Mouse (Mus musculus) heart, embryonic 13.5 days (tissue): Measurements from ENCODE around the gene Ptpra. TPM values are rescaled to one million over a fixed set of nuclear protein-coding genes. Genes with fewer than 3 reads are reported as not detected.

Experiments used
- ATAC-seq: fragments of 200-750 bp; cut with Nextera tagmentation; 2 replicates; pipeline ENCODE4 v1.8.0; 2017; ENCODE audit warnings: moderate TSS enrichment; ENCODE audit not compliant: insufficient number of reproducible peaks, low FRiP score, low TSS enrichment; ENCODE audit errors: extremely low read depth
- H3K27ac ChIP-seq: fragments of 300-500 bp; sonication (generic); replicated peaks from 2 replicates; pipeline ENCODE4 v1.5.1; 2015; ENCODE audit warnings: moderate library complexity, mild to moderate bottlenecking, inconsistent platforms
- H3K27me3 ChIP-seq: fragments of 300-500 bp; sonication (generic); replicated peaks from 2 replicates; pipeline ENCODE4 v1.6.1; 2015; ENCODE audit warnings: mild to moderate bottlenecking, inconsistent platforms
- H3K36me3 ChIP-seq: fragments of 300-500 bp; sonication (generic); 2 replicates; pipeline ENCODE4 v1.6.1; 2015; ENCODE audit warnings: mild to moderate bottlenecking, inconsistent platforms
- H3K4me1 ChIP-seq: fragments of 300-500 bp; sonication (generic); 2 replicates; pipeline ENCODE4 v1.6.1; 2015; ENCODE audit warnings: inconsistent platforms
- H3K4me2 ChIP-seq: fragments of 300-500 bp; sonication (generic); 2 replicates; pipeline ENCODE4 v1.6.1; 2015; ENCODE audit warnings: inconsistent platforms, mild to moderate bottlenecking, moderate library complexity
- H3K4me3 ChIP-seq: fragments of 300-500 bp; sonication (generic); 2 replicates; pipeline ENCODE4 v1.5.1; 2015; ENCODE audit warnings: moderate library complexity, mild to moderate bottlenecking, inconsistent platforms
- H3K9ac ChIP-seq: fragments of 300-500 bp; sonication (generic); 2 replicates; pipeline ENCODE4 v1.6.1; 2015; ENCODE audit warnings: inconsistent platforms, mild to moderate bottlenecking, moderate library complexity
- H3K9me3 ChIP-seq: fragments of 300-500 bp; sonication (generic); 2 replicates; pipeline ENCODE4 v1.6.1; 2016; ENCODE audit warnings: inconsistent platforms
- WGBS: fragments of 180-500 bp; shearing (Covaris S2); methylation state at CpG from one replicate; pipeline ENCODE4 v1.1.7; 2015; ENCODE audit warnings: mixed read lengths; 5-methylcytosine and 5-hydroxymethylcytosine counted together
- microRNA-seq: library from miRNA; unstranded; fragments of <30 nt; microRNA quantifications from one replicate; pipeline ENCODE4, GENCODE M21; 2016
- polyA plus RNA-seq: library from polyadenylated mRNA; unstranded; fragments of >200 nt; fragmentation: Nextera tagmentation; extraction: Ambion mirVana; gene quantifications from 2 replicates; pipeline ENCODE4 v1.2.1, GENCODE M21; 2015

Ptpra gene
- polyA plus RNA-seq, 1 experiment from 2014 or later = 64.0 TPM

DNA sequence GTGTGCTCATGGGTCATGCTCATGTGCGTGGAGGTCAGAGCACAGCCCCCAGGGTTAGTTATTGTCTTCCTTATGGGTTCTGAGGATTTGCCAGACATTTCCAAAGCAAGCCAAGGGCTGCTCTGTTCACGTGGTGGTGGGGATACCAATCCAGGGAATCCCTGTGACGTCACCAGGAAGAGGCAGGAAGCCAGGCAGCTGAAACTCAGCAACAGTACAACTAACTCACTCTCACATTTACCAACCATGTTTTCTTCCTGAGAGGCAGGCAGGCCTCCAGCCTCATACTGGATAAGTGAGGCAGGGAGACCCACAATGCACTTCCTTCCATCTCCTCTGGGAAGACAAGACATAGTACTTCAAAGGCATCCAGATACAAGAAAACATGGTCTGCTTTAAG is 148.3 kb downstream of the Ptpra start:
- no peak for ATAC-seq
- 67% methylated on average over 3 of the region's 3 CpGs for WGBS
- Histone ChIP-seq H3K9me3 (no peaks in the 10 kb centered on the region), H3K27ac (no peak overlapping the region), H3K9ac (no peak overlapping the region), H3K27me3 (no peaks in the 10 kb centered on the region), H3K4me2 (no peak overlapping the region), H3K4me3 (no peak overlapping the region), H3K36me3 (peaks cover 88% of the 10 kb centered on the region), H3K4me1 (peaks cover 5% of the 10 kb centered on the region; the same call in 1 of the 2 replicates)

DNA sequence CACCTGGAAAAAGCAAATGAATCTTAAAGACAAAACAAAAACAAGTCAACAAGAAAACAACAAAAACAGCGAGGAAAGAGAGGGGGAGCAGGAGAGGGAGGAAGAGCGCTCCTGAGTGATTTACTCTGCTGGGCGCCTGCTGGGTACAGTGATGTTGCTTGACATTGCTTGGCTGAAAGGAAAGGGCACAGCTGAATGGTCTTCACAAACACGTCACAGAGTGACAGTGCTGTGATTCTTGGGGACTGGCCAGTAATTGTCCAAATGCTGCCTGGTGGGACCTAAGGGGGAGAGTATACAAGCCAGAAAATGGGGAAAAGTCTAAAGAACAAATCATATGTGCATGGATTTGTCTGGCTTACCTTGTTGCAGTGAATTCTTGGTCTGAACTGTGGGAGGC is 152.1 kb downstream of the Ptpra start:
- Histone ChIP-seq H3K4me2 (no peak overlapping the region), H3K27ac (no peak overlapping the region), H3K9ac (no peak overlapping the region), H3K36me3 (peaks cover 70% of the 10 kb centered on the region), H3K4me1 (no peaks in the 10 kb centered on the region), H3K9me3 (no peaks in the 10 kb centered on the region), H3K4me3 (no peak overlapping the region), H3K27me3 (no peaks in the 10 kb centered on the region)
- 79% methylated on average over 4 of the region's 4 CpGs for WGBS
- no peak for ATAC-seq

Small RNAs within 50 kb of the gene (microRNA-seq; reads per million reads assigned to microRNA genes)
- not detected for gene Gm23876

Other genes starting within 250 kb of the Ptpra start
- gene Nop56, start 175.8 kb upstream of the Ptpra start, polyA plus RNA-seq = 143 and 152 TPM in 2 replicates
- 237 and 266 TPM in 2 replicates for gene Idh3b, start 165.7 kb upstream of the Ptpra start, polyA plus RNA-seq
- gene Ebf4, start 155.1 kb upstream of the Ptpra start, polyA plus RNA-seq = 0.39 and 0.64 TPM in 2 replicates
- 34.6 and 40.6 TPM in 2 replicates for gene Cpxm1, start 52.7 kb upstream of the Ptpra start, polyA plus RNA-seq
- not detected in 2 replicates for gene Gm28372, start 45.0 kb upstream of the Ptpra start, polyA plus RNA-seq
- gene 1700020A23Rik, start 45.0 kb upstream of the Ptpra start, polyA plus RNA-seq = not detected in 2 replicates
- 0.11 TPM in 1 of 2 replicates, not detected in the other for gene Tmem239, start 43.8 kb upstream of the Ptpra start, polyA plus RNA-seq
- gene Vps16, start 25.9 kb upstream of the Ptpra start, polyA plus RNA-seq = 51.8 and 55.4 TPM in 2 replicates
- 7.0 and 7.1 TPM in 2 replicates for gene Pced1a, start 25.6 kb upstream of the Ptpra start, polyA plus RNA-seq
- 71.8 and 72.3 TPM in 2 replicates for gene Mrps26, start 113.5 kb downstream of the Ptpra start, polyA plus RNA-seq
- not detected in 2 replicates for gene Oxt, start 125.9 kb downstream of the Ptpra start, polyA plus RNA-seq
- not detected in 2 replicates for gene Avp, start 132.3 kb downstream of the Ptpra start, polyA plus RNA-seq
- 11.9 and 12.0 TPM in 2 replicates for gene Fastkd5, start 179.7 kb downstream of the Ptpra start, polyA plus RNA-seq
- 7.3 TPM in 2 replicates for gene Ubox5, start 179.8 kb downstream of the Ptpra start, polyA plus RNA-seq
- gene Lzts3, start 192.5 kb downstream of the Ptpra start, polyA plus RNA-seq = 1.5 and 1.8 TPM in 2 replicates
- 39.4 and 43.6 TPM in 2 replicates for gene Ddrgk1, start 214.4 kb downstream of the Ptpra start, polyA plus RNA-seq
- gene Itpa, start 217.3 kb downstream of the Ptpra start, polyA plus RNA-seq = 80.9 and 83.2 TPM in 2 replicates
- gene Slc4a11, start 247.2 kb downstream of the Ptpra start, polyA plus RNA-seq = 0.12 and 0.19 TPM in 2 replicates